Mouse (Mus musculus) pancreas, adult 10 weeks (tissue): ENCODE data around the gene Ppargc1a. TPM values are rescaled to one million over a fixed set of nuclear protein-coding genes. Genes with fewer than 3 reads are reported as not detected.

ENCODE experiments used
- polyA plus RNA-seq: library from polyadenylated mRNA; stranded (reverse); fragments of 350-450 nt; fragmentation: Illumina TruSeq; extraction: RNeasy Lipid Tissue Mini Kit (QIAGEN cat#74804); gene quantifications from one replicate; pipeline ENCODE4 v1.2.3, GENCODE M21; 2015; ENCODE audit warnings: low read depth, low replicate concordance; ENCODE audit not compliant: insufficient read depth

Ppargc1a gene
- polyA plus RNA-seq = 0.83 TPM

DNA sequence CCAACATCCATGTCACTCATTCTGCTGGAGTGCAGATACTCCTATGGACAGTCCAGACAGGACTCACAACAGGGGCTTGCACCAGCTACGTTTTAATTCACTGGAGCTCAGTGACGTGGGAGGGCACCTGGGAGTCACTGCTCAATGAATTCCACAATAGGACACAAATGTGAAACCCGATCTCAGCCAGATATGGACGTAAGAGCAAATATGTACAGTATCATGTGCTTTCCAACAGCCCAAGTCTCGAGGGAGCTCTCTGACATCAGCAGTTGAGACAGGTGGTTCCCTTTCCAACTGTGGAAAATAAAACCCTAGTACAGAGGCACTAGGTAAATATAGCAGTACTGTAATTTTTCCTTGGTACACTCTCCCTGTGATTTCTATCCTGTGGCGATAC, at the start of gene Ppargc1a:
TSS of gene Ppargc1a (minus strand) at position 68 of the 400 bp plus-strand sequence.

